Mouse (Mus musculus): ENCODE results near the gene Galk2. TPM values are rescaled to one million over a fixed set of nuclear protein-coding genes. Genes with fewer than 3 reads are reported as not detected.

The Galk2 gene
- total and polyA plus RNA-seq, 3 experiments, result 0.08 to 0.29 TPM; not detected in 1

DNA sequence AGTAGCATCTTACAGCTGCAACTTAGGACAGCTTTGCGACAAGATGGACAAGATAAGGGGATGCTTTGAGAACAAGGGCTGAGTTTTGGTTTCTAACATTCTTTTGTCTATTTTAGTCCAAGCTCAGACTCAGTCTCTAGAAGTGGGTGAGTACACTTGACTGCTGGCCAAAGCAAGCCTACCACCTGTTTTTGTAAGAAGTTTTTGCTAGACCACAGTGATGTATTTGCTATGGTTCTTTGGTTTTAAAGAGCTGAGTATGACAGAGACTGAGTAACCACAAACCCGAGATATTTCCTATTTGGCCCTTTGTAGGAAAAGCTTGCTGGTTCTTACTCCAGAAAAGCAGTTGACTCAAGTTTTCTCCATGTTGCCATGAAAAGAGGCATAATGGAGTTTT lies 89.3 kb downstream of the Galk2 start:
- H3K27me3 ChIP-seq (ENCODE audit: control insufficient read depth in 1 of 2, insufficient read depth in 2 of 2, low read length in 2 of 2), result no peaks in the 10 kb centered on the region
- no peak overlapping the region for H3K27ac ChIP-seq (ENCODE audit: control insufficient read depth, low read depth, low read length)
- DNase-seq (ENCODE audit: low read depth, low spot score), result no peak
- H3K79me2 ChIP-seq (ENCODE audit: control insufficient read depth, insufficient read depth, low read length, poor library complexity), result no peaks in the 10 kb centered on the region
- H3K36me3 ChIP-seq (ENCODE audit: control insufficient read depth in 1 of 2, insufficient read depth in 2 of 2, low read length in 2 of 2), result no peaks in the 10 kb centered on the region
- H3K4me3 ChIP-seq (ENCODE audit: control insufficient read depth in 1 of 2, insufficient read depth in 1 of 2, low read depth in 2 of 2, low read length in 2 of 2), result no peak overlapping the region
- TF ChIP-seq GABPA (IDR thresholded peaks at IDR 0.05; ENCODE audit: low read depth, low read length) (no peak), USF1 (IDR thresholded peaks at IDR 0.05; ENCODE audit: low read depth, low read length) (no peak)
- H3K9ac ChIP-seq (ENCODE audit: control insufficient read depth, low read depth, low read length, poor library complexity, severe bottlenecking), result no peak overlapping the region
- H3K4me1 ChIP-seq (ENCODE audit: control insufficient read depth in 1 of 2, insufficient read depth in 2 of 2, low read length in 2 of 2), result no peaks in the 10 kb centered on the region
- H3K9me3 ChIP-seq (replicated peaks; ENCODE audit: insufficient read depth, low read length), result no peaks in the 10 kb centered on the region

DNA sequence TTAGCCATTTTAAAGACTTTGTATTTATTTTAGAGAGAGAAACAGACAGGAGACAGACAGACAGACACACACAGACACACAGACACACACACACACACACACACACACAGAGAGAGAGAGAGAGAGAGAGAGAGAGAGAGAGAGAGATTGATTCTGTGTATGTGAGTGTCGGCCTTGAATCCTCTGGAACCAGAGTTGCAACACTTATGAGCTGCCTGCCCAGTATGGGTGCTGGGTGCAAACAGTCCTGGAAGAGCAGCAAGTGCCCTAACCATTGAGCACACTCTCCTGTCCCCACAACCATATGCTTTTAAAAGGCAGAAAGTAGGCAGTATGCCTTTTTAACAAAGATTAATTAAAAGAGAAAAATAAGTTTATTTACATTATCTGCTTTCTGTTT lies 109.9 kb downstream of the Galk2 start:
- no peaks in the 10 kb centered on the region for H3K79me2 ChIP-seq (ENCODE audit: control insufficient read depth, insufficient read depth, low read length, poor library complexity)
- H3K9me3 ChIP-seq (replicated peaks; ENCODE audit: insufficient read depth, low read length), result no peaks in the 10 kb centered on the region
- peaks cover 0 to 3% of the 10 kb centered on the region in 2 experiments; a peak in 2 of 4 replicates for H3K27me3 ChIP-seq (ENCODE audit: control insufficient read depth in 1 of 2, insufficient read depth in 2 of 2, low read length in 2 of 2)
- no peaks in the 10 kb centered on the region for H3K36me3 ChIP-seq (ENCODE audit: control insufficient read depth in 1 of 2, insufficient read depth in 2 of 2, low read length in 2 of 2)
- H3K4me1 ChIP-seq (ENCODE audit: control insufficient read depth in 1 of 2, insufficient read depth in 2 of 2, low read length in 2 of 2), result no peaks in the 10 kb centered on the region
- no peak overlapping the region for H3K9ac ChIP-seq (ENCODE audit: control insufficient read depth, low read depth, low read length, poor library complexity, severe bottlenecking)
- DNase-seq (ENCODE audit: low read depth, low spot score), result no peak
- TF ChIP-seq NELFE (IDR thresholded peaks at IDR 0.05; ENCODE audit: low read depth, low read length) (no peak), POLR2A (IDR thresholded peaks at IDR 0.05; ENCODE audit: control insufficient read depth in 1 of 2, insufficient read depth in 1 of 2, low read depth in 1 of 2, low read length in 2 of 2, poor library complexity in 1 of 2) (no peak), USF2 (IDR thresholded peaks at IDR 0.05; ENCODE audit: borderline replicate concordance in 1 of 2, insufficient read depth in 1 of 2, low read depth in 1 of 2, low read length in 2 of 2) (no peak), MAFK (IDR thresholded peaks at IDR 0.05; ENCODE audit: borderline replicate concordance, low read depth, low read length) (no peak), KAT2A (conservative IDR thresholded peaks at IDR 0.05; ENCODE audit: low read depth, low read length) (no peak), ETS1 (IDR thresholded peaks at IDR 0.05; ENCODE audit: low read depth, low read length) (no peak)
- H3K27ac ChIP-seq (ENCODE audit: control insufficient read depth, low read depth, low read length), result no peak overlapping the region
- H3K4me3 ChIP-seq (ENCODE audit: control insufficient read depth in 1 of 2, insufficient read depth in 1 of 2, low read depth in 2 of 2, low read length in 2 of 2), result no peak overlapping the region

DNA sequence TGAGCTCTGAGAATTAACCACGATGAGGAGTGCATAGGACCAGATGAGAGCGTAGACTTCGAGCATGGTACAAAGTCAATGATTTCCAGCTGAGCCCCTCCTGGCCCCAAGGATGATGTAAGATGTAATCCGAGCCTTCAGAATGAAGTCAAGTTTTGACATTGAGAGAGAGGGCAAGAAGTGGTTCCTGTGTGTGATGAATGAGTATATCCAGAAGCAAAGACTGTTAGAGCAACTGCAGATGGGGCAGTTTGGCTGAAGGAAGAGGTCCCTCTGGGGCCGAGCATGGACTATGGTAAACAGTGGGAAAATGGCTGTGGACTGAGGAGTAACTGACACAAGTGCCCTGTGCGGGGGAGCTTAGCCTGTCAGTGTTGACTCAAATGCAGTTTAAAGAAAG lies 114.3 kb downstream of the Galk2 start:
- TF ChIP-seq USF2 (IDR thresholded peaks at IDR 0.05; ENCODE audit: borderline replicate concordance in 1 of 2, insufficient read depth in 1 of 2, low read depth in 1 of 2, low read length in 2 of 2) (no peak), SMC3 (IDR thresholded peaks at IDR 0.05; ENCODE audit: low read depth, low read length) (no peak), ZKSCAN1 (IDR thresholded peaks at IDR 0.05; ENCODE audit: low read depth, low read length) (no peak), MAX (IDR thresholded peaks at IDR 0.05; ENCODE audit: low read length) (no peak), HCFC1 (IDR thresholded peaks at IDR 0.05; ENCODE audit: low read depth, low read length) (no peak), E2F4 (IDR thresholded peaks at IDR 0.05; ENCODE audit: borderline replicate concordance, low read depth, low read length) (no peak), USF1 (IDR thresholded peaks at IDR 0.05; ENCODE audit: low read depth, low read length) (no peak), JUND (IDR thresholded peaks at IDR 0.05; ENCODE audit: low read depth, low read length) (no peak), GABPA (IDR thresholded peaks at IDR 0.05; ENCODE audit: low read depth, low read length) (no peak), TBP (IDR thresholded peaks at IDR 0.05; ENCODE audit: low read depth, low read length) (no peak), TAL1 (IDR thresholded peaks at IDR 0.05; ENCODE audit: low read length) (no peak), NRF1 (IDR thresholded peaks at IDR 0.05; ENCODE audit: insufficient read depth, low read depth, low read length, poor library complexity, severe bottlenecking) (no peak), EP300 (IDR thresholded peaks at IDR 0.05; ENCODE audit: low read depth in 1 of 2, low read length in 2 of 2) (no peak), CTCF (IDR thresholded peaks at IDR 0.05 in 2 of 3, conservative IDR thresholded peaks at IDR 0.05 in 1 of 3; ENCODE audit: control insufficient read depth in 1 of 3, insufficient read depth in 1 of 3, low read depth in 2 of 3, low read length in 3 of 3, poor library complexity in 1 of 3, severe bottlenecking in 1 of 3) (no peak), MEF2A (IDR thresholded peaks at IDR 0.05; ENCODE audit: extremely low read depth, insufficient replicate concordance, low read depth, low read length, poor library complexity, severe bottlenecking) (no peak)
- no peak for DNase-seq (ENCODE audit: low read depth, low spot score)
- Histone ChIP-seq H3K36me3 (ENCODE audit: control insufficient read depth in 1 of 2, insufficient read depth in 2 of 2, low read length in 2 of 2) (no peaks in the 10 kb centered on the region), H3K4me1 (ENCODE audit: control insufficient read depth in 1 of 2, insufficient read depth in 2 of 2, low read length in 2 of 2) (no peaks in the 10 kb centered on the region), H3K79me2 (ENCODE audit: control insufficient read depth, insufficient read depth, low read length, poor library complexity) (no peaks in the 10 kb centered on the region), H3K27me3 (ENCODE audit: control insufficient read depth in 1 of 2, insufficient read depth in 2 of 2, low read length in 2 of 2) (peaks cover 0 to 2% of the 10 kb centered on the region in 2 experiments; a peak in 2 of 4 replicates), H3K9me3 (replicated peaks; ENCODE audit: insufficient read depth, low read length) (no peaks in the 10 kb centered on the region), H3K9ac (ENCODE audit: control insufficient read depth, low read depth, low read length, poor library complexity, severe bottlenecking) (no peak overlapping the region), H3K27ac (ENCODE audit: control insufficient read depth, low read depth, low read length) (no peak overlapping the region), H3K4me3 (ENCODE audit: control insufficient read depth in 1 of 2, insufficient read depth in 1 of 2, low read depth in 2 of 2, low read length in 2 of 2) (no peak overlapping the region)

Measured in MEL (cell line).